Mouse (Mus musculus): ENCODE data around the gene 2810006K23Rik.

- TF ChIP-seq POLR2A (IDR thresholded peaks at IDR 0.05; ENCODE audit: insufficient read length, low read depth): no peak
- no peak for TF ChIP-seq E2F4 (IDR thresholded peaks at IDR 0.05; ENCODE audit: insufficient read depth)
- TF ChIP-seq MAX (IDR thresholded peaks at IDR 0.05; ENCODE audit: low read depth): no peak
- no peak for TF ChIP-seq MYOG (IDR thresholded peaks at IDR 0.05; ENCODE audit: control insufficient read depth in 1 of 3, insufficient read depth in 1 of 3, insufficient read length in 2 of 3, low read depth in 2 of 3)
- TF ChIP-seq USF1 (IDR thresholded peaks at IDR 0.05; ENCODE audit: low read depth): no peak
- TF ChIP-seq SRF (IDR thresholded peaks at IDR 0.05; ENCODE audit: control insufficient read depth, insufficient read length, low read depth): no peak
- TF ChIP-seq POLR2AphosphoS2 (IDR thresholded peaks at IDR 0.05; ENCODE audit: insufficient read length, low read depth): no peak
- no peak for TF ChIP-seq TCF12 (IDR thresholded peaks at IDR 0.05; ENCODE audit: insufficient read depth, poor library complexity, severe bottlenecking)
Measured at GRCm38 (mm10) chr5:124351604-124352003, 23.7 kb downstream of the 2810006K23Rik start.

All from myocyte (in vitro differentiated cells).